Mouse (Mus musculus) hindlimb bud, embryonic 11.5 days (tissue): ENCODE measurements around the gene Slc32a1.

Source experiments
- DNase-seq: peaks from one replicate; pipeline ENCODE4 v3.0.0-alpha.2; 2012; ENCODE audit warnings: low read depth, low spot score; ENCODE audit errors: extremely low spot score

Gene Slc32a1

DNA sequence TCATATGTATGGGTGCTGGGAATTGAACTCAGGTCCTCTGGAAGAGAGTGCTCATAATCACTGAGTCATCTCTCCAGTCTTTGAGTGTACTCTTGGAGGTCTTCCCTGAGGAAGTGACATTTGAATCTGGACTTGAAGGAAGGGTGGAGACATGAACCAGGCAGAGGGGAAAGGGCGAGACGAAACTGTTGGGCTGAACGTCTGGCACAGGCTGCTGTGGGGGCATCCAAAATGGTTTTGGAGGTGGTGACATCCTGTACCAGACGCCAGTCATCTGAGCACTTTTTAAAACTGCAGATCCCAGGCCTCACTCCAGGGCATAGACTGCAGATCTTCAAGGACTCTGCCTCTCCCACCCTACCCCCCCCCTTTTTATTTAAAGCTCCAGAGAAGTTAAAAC is 45.2 kb downstream of the Slc32a1 start:
- no peak for DNase-seq

DNA sequence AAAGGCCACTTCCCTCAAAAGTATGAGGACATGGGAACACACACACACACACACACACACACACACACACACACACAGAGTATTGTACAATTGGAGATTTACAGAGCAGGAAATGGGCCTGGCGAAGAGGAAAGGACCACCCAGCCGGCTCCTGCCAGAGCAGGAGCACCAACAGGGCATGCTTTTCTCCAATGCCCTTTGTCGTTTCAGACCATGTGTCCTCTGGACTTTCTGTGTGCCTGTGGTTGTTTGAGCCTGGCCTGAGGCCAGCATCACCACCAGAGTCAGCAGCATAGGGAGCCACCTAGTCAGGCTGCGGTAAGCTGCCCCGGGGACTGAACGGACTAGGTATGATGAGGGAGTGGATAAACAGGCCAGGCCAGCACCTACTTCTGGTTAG is 48.3 kb downstream of the Slc32a1 start:
- DNase-seq: no peak

DNA sequence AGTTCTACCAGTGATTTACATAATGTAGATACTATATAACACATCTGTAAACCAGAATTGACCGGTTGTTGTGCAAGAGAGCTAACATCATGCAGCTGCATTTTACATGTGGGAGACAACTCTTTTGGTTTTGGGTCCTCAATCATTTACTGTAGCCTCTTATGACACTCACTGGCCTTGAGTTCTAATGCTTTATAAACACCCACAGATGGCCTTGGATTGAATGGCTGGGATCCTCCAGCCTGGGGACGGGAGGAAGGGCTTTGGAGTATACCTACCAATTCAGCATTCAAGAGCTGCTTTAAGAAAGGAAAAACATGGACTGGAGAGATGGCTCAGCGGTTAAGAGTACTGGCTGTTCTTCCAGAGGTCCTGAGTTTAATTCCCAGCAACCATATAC is 48.8 kb downstream of the Slc32a1 start:
- DNase-seq: no peak

DNA sequence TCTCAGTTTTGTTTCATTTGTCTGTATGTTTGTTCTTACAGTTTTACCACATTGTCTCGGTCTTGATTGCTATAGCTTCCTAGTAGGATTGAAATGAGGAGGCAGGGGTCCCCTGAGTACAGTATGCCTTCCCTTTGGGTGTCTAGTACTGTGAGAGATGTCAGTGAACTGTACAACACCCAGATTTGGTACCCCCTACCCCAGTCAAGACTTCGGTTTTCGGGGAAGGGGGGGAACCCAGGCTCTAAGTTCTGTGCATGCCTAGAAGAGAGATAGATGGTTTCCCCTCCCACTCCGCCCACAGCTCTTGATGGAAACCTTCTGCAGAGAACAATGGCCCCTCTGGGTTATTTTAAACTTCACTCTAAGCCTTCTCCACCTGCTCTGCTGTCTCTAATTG is 54.5 kb downstream of the Slc32a1 start, which contains the start of gene Ppp1r16b:
Ppp1r16b (plus strand) TSS at position 301 of the 400 bp plus-strand sequence.
- DNase-seq: no peak
